ENCODE assay signal across 8 mouse cellular contexts in genomic region chr9:50670690-50671089, GRCm38 (mm10). TPM values are rescaled to one million over a fixed set of nuclear protein-coding genes. Genes with fewer than 3 reads are reported as not detected.
DNase-seq lines count a peak whose midpoint lies in the region; ATAC-seq and TF ChIP-seq lines count a peak whose summit lies in the region.

No protein-coding gene starts in this region.

- H3K4me1 ChIP-seq in embryonic facial prominence, embryonic 11.5 days (ENCODE audit: control insufficient read depth, insufficient read depth, low read length) = no peaks in the 10 kb centered on the region
- H3K4me1 ChIP-seq in liver, adult 2 months (ENCODE audit: control insufficient read depth, insufficient read depth, low read length) = peaks cover 22% of the 10 kb centered on the region

- peak; percentile 44 to 47 for DNase-seq in layer of hippocampus, adult 2 months (ENCODE audit: low spot score in 2 of 2)
- DNase-seq in layer of hippocampus, adult 9-10 months (ENCODE audit: low spot score) = no peak
- peak; percentile 81 for DNase-seq in NIH3T3 (ENCODE audit: low read depth)
- DNase-seq in embryonic facial prominence, embryonic 11.5 days (ENCODE audit: low spot score) = peak; percentile 55
- peak; percentile 61 for DNase-seq in heart, postnatal 4 days
- DNase-seq in liver, adult 2 months (ENCODE audit: extremely low read depth, low read depth, low spot score) = peak; percentile 66
- DNase-seq in monocyte, adult 2 months (ENCODE audit: low read depth in 1 of 2, low spot score in 2 of 2) = peak; percentile 25 to 28
- peak; percentile 65 for DNase-seq in testis, postnatal 10 days (ENCODE audit: low spot score)

- 32% methylated on average over 5 of the region's 5 CpGs for WGBS in embryonic facial prominence, embryonic 11.5 days
- 31% methylated on average over 5 of the region's 5 CpGs for WGBS in liver, adult 2 months

- no peaks in the 10 kb centered on the region for H3K36me3 ChIP-seq in embryonic facial prominence, embryonic 11.5 days (replicated peaks; ENCODE audit: control insufficient read depth, insufficient read depth, low read depth, low read length)
- no peaks in the 10 kb centered on the region; the same call in 1 of the 2 replicates for H3K36me3 ChIP-seq in liver, adult 2 months (ENCODE audit: control insufficient read depth, insufficient read depth, low read length)

- no peaks in the 10 kb centered on the region for H3K79me2 ChIP-seq in liver, adult 2 months (ENCODE audit: control insufficient read depth, insufficient read depth, low read length)

- TF ChIP-seq CTCF in layer of hippocampus, adult 2 months (conservative IDR thresholded peaks at IDR 0.05) = peak; percentile 86
- peak; percentile 67 for TF ChIP-seq CTCF in liver, adult 2 months (IDR thresholded peaks at IDR 0.05; ENCODE audit: low read depth, low read length)

- ATAC-seq in embryonic facial prominence, embryonic 11.5 days (replicated peaks; ENCODE audit: insufficient number of reproducible peaks, low FRiP score, low TSS enrichment, low read depth) = no peak

- TF ChIP-seq POLR2A in liver, adult 2 months (IDR thresholded peaks at IDR 0.05; ENCODE audit: extremely low read depth, insufficient read depth, low read length) = no peak

- no peak overlapping the region for H3K4me3 ChIP-seq in layer of hippocampus, adult 2 months
- no peak overlapping the region for H3K4me3 ChIP-seq in embryonic facial prominence, embryonic 11.5 days (ENCODE audit: low read depth, low read length)
- no peak overlapping the region for H3K4me3 ChIP-seq in liver, adult 2 months (ENCODE audit: insufficient read depth, low read depth, low read length)

- no peaks in the 10 kb centered on the region for H3K27me3 ChIP-seq in embryonic facial prominence, embryonic 11.5 days (ENCODE audit: control insufficient read depth, insufficient read depth, low read length)
- H3K27me3 ChIP-seq in liver, adult 2 months (ENCODE audit: control insufficient read depth, insufficient read depth, low read length) = no peaks in the 10 kb centered on the region

- no peak overlapping the region for H3K9ac ChIP-seq in embryonic facial prominence, embryonic 11.5 days (replicated peaks; ENCODE audit: low read length)
- H3K9ac ChIP-seq in liver, adult 2 months (ENCODE audit: low read depth, low read length) = no peak overlapping the region

- H3K27ac ChIP-seq in layer of hippocampus, adult 2 months = no peak overlapping the region
- H3K27ac ChIP-seq in embryonic facial prominence, embryonic 11.5 days (replicated peaks; ENCODE audit: low read depth, low read length) = no peak overlapping the region
- no peak overlapping the region for H3K27ac ChIP-seq in liver, adult 2 months (replicated peaks; ENCODE audit: insufficient read depth, low read depth, low read length)

- no peak overlapping the region for H3K4me2 ChIP-seq in embryonic facial prominence, embryonic 11.5 days (ENCODE audit: low read depth, low read length)

- H3K9me3 ChIP-seq in embryonic facial prominence, embryonic 11.5 days (replicated peaks; ENCODE audit: control insufficient read depth, low read length) = no peaks in the 10 kb centered on the region

RNA-seq across cellular contexts. Expression of gene Dlat, which starts 11.1 kb away (rescaled TPM):
- total RNA-seq in layer of hippocampus, adult 2 months (2021) = 100 to 1,000 TPM; 131 to 136 TPM
- 61.2 and 65.6 TPM in 2 replicates for polyA plus RNA-seq in embryonic facial prominence, embryonic 11.5 days (2014; fragmentation: Nextera tagmentation; extraction: Ambion mirVana)
- 100 to 1,000 TPM; 278 to 283 TPM for total RNA-seq in heart, postnatal 4 days (2021)
- total RNA-seq in liver, adult 2 months (2014; rRNA removed) = 39.5 and 41.1 TPM in 2 replicates
- 20.9 and 25.5 TPM in 2 replicates for polyA plus RNA-seq in liver, adult 2 months (2012; rRNA removed)

RNA-seq across cellular contexts. Expression of gene Nkapd1, which starts 53.4 kb away (rescaled TPM):
- 10 to 100 TPM; 20.8 to 22.1 TPM for total RNA-seq in layer of hippocampus, adult 2 months (2021)
- polyA plus RNA-seq in embryonic facial prominence, embryonic 11.5 days (2014; fragmentation: Nextera tagmentation; extraction: Ambion mirVana) = 30.8 and 35.3 TPM in 2 replicates
- 10 to 100 TPM; 19.0 to 20.3 TPM for total RNA-seq in heart, postnatal 4 days (2021)
- 4.0 and 5.8 TPM in 2 replicates for total RNA-seq in liver, adult 2 months (2014; rRNA removed)
- polyA plus RNA-seq in liver, adult 2 months (2012; rRNA removed) = 2.6 and 2.8 TPM in 2 replicates

RNA-seq across cellular contexts. Expression of gene Pih1d2, which starts 53.6 kb away (rescaled TPM):
- 1 to 10 TPM; 2.3 to 2.7 TPM for total RNA-seq in layer of hippocampus, adult 2 months (2021)
- polyA plus RNA-seq in embryonic facial prominence, embryonic 11.5 days (2014; fragmentation: Nextera tagmentation; extraction: Ambion mirVana) = 3.1 and 5.3 TPM in 2 replicates
- total RNA-seq in heart, postnatal 4 days (2021) = under 1 TPM; 0.59 to 0.69 TPM
- total RNA-seq in liver, adult 2 months (2014; rRNA removed) = 0.74 and 1.0 TPM in 2 replicates
- 0.24 and 0.47 TPM in 2 replicates for polyA plus RNA-seq in liver, adult 2 months (2012; rRNA removed)
